Mouse (Mus musculus) neutrophil, adult 5-6 weeks (primary cell): Measurements from ENCODE around the gene Sox6. TPM values are rescaled to one million over a fixed set of nuclear protein-coding genes. Genes with fewer than 3 reads are reported as not detected.

Experiments
- ATAC-seq: fragments of 151-379, 151-347 bp; 2 replicates; pipeline ENCODE4 v1.8.0; 2017; ENCODE audit warnings: mild to moderate bottlenecking, moderate TSS enrichment; ENCODE audit not compliant: insufficient number of reproducible peaks, poor library complexity, low FRiP score, severe bottlenecking; ENCODE audit errors: extremely low read depth
- total RNA-seq: library from RNA; stranded (forward); fragments of 200-1000 nt; gene quantifications from 2 replicates; pipeline ENCODE4 v1.2.3, GENCODE M21; 2017

Gene Sox6
- total RNA-seq, 1 experiment from 2014 or later = 1.4 TPM

DNA sequence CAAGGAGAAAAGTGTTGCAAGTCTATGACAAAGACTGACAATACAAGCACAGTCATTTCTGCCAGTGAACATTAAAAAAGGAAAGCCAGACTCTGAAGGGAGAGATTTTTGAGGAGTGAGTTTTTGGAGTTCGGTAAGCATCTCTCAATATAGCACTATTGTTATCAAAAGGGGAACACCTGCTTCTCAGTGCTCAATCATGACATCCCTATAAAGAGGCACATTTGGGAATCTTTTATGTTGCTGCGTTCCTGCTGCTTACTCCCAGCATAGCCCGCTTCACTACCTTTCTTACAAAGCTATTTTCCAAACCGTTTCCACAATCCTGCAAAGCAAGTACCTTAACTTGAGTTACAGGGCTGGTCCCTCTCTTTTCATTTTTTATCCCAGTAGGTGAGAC lies 488.9 kb downstream of the Sox6 start:
- ATAC-seq = no peak

DNA sequence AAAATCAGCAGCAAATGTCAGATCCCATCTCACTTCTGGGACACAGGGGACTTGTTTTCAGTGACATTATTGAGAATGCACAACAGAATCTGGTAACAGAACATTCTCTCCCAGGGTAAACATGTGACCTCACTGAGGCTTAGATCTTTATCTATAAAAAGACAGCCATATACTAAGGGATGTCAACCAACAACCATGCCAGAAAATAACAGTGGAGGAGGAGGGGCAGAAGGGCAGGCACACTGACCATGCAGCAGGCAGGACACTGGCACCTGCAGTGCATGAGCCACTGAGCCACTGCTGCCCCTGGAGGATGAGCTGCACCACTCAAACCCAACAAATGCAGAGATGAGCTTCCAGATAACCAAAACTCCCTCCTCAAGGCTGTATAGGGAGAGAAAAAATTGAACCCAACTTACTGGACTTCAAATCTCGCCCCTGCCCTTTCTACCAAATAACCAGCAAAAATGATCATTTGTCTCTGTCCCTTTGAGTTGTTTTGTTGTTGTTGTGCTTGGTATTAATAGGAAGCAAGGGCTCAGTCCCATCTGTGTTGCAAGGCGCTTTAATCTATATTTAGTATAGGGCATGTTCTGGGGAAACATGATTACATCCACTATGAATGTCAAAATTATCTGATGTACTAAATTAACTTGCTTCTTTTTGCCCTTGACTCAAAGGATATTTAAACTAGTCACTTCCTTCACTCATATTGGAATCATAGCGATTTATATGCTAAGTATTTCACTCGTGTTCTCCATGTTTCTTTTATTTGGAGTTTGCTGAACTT lies 492.8 kb downstream of the Sox6 start:
- no peak for ATAC-seq

DNA sequence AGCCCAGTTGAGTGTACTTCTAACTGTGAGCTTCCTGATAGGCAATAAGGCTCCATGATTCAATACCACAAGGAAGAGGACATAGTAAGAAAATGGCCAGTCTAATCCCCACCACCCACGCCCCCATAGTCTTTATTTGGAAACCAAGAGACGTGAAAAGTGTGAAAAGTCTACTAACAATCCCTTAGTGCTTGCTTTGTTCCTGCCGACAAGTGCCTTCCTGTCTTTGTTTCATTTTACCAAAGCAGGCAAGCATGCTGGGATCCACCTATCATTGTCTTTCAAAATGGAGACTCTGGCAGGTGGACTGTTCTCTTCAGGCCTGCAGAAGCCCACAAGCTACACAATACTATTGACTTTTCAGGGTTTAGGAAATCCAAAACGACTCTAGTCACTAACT lies 495.0 kb downstream of the Sox6 start:
- ATAC-seq = no peak

DNA sequence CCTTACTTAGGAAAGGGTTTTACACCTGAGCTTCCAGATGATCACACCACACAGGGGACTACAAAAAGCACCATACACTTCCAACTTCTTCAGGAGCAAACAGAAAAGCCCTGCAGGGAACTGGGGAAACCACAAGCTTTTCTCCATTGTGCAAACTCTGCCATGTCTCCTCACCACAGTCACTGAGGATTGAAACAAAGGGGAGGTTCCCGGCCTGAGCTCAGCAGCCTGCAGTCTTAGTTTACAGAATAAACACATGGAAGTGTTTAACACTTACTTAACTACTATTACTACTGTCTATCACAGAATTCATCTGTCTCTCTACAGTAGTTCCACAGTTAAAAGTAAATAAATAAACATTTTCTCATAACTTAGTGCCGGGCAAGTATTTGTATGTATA lies 498.3 kb downstream of the Sox6 start:
- ATAC-seq = no peak

DNA sequence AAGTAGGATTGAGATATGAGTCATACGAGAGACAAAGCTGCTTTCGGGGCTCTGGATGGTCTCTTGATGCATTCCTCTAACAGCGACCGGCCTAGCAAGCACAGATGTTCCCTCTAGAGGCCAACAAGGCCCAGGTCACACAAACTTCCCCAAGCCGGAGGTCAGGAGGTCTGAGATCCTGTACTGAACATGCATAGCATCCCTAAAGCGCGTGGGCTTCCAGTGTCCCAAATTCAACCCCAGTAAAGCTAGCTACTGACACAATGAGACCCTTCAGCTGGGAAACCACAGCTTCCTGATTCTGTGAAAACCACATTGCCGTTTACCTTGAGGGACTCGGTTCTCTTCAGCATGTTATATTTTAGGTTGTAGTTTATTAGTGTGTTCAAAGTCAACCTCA lies 499.6 kb downstream of the Sox6 start:
- ATAC-seq = no peak

DNA sequence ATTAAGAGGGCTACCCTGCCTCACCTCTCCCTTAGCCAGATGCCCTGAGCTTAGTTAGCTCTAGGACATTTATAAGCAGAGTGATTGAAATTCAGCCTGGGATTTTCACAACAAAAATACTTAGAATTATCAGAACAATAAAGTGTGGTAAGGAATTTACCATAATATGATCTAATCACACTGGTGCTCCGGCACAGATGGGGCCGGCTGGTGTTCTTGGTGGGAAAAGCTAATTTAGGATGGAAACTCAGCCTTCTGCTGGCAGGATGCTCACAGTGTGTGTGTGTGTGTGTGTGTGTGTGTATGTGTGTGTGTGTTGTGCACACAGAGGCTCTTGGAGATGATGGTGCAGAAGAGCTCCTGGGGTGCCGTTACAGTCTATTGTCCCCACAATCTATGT lies 501.0 kb downstream of the Sox6 start:
- no peak for ATAC-seq

DNA sequence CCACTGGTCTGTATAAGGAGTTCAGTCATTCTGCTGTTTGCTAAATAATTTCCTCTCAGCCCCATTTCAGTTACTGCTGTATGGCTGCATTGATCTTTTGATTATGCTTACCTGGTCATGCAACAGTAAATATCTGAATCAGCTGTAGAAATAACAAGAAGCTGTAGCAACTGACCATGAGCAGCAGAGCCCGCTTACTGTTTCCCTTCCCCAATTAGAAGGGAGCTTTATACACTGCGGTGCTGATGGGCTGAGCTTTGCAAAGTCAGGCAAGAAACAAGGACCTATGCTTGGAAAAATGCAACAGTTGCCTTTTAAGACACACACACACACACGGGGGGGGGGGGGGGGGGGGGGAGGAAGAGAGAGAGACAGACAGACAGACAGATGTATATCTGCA lies 502.1 kb downstream of the Sox6 start:
- no peak for ATAC-seq

DNA sequence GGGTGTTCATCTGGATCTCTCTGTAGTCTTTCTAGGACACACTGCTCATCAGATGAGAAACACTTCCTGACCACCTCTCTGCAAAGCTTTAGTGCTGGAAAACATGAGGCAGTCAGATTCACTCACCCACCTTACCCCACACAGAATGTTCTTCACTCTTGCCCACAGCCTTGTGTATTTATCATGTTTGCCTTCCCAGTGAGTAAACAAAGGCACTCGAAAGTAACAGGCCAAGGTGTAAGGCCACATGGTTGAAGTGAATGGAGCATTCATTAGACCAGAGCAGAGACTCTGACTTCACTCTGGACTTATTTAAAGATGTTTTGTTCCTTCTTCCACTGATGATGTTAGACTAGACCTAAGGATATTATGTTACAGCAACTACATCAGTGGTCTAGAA lies 506.7 kb downstream of the Sox6 start:
- ATAC-seq = no peak

DNA sequence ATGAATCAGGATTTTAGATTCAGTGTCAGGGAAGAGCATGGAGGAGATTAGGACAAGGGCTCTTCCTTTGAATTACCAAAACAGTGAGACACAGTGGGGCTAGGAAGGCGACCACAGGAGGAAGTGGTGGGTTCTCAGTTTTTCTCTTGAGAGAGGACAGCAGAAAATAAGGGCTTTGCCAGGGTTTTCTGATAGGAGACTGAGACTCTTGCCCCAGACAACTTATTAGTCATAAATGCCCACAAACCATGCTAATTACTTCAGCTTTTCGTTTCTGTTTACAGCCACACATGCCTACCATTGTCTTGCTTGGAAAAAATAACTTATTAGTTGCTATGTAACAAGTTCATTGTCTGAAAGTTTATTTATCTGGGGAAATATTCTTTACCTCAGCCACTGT lies 507.4 kb downstream of the Sox6 start:
- ATAC-seq = no peak

DNA sequence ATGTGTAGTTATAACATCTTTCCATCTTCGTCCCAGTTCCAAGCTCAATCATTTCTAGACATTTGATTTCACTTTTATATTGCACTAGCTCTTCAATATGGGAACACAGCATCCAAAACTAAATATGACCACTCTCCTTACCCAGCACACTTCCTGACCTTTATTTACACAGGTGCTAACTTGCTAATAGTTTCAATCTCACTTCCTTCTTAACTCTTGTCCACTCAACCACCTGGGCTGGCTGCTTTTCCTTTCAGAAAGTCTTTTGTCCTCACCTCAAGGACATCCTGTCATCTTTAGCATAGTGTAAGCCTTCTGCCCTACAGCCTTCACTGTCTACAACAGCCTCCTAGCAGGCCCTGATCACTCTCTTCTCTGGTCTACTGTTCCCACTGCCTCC lies 520.9 kb downstream of the Sox6 start:
- ATAC-seq = no peak

DNA sequence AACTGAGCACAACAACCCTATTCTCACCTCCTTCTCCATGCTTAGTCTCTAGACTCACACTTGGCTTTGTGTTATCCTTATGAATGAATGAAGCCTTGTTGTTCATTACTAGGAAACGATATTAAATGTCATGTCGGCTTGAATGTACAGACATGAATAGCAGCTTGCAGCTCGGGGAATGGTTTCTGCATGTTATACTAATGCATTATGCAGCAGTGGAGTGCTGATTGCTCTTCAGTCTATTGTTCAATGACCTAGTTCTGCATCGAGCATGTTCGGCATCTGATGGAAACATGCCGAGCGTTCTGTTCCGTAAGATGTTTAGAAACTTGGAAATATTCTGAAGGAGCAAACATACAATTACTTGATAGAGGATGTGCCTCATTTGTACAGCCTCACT lies 524.9 kb downstream of the Sox6 start:
- no peak for ATAC-seq

DNA sequence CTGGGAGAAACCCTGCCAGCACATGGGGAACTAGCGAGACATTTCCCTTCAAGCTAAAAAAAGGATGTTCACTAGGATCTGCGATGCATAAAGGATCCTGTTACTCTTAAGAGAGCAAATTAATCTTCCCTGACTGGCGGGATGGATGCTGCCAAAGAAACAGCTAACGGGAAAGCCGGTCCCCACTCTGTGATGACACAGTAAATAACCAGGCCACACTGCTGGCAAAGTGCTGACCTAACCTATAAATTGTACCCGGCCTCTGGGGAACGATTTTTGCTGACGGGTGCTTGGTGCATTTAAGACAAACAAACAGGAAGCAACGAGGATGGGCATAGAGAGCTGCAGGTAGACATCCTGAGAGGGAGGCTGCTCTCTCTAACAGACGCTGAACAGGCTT lies 526.8 kb downstream of the Sox6 start:
- no peak for ATAC-seq

DNA sequence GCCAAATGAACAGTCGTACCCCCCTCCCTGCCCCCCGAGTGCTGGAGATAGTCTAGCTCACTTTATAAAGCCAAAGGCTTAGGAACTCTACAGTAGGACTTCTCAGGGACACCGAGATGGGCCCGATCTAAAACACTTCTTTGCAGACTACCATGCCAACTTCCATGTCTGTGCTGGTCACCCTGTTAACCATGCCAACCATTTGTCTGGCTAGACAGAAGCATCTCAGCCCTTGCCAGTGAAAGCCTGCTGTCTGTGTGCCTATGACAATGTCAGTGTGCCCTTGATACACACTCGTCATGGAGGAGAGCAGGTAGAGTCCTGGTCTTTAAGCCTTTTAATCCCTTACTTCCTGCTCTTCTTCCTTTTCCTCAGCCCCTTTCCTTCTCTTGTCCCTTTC lies 527.5 kb downstream of the Sox6 start:
- no peak for ATAC-seq

DNA sequence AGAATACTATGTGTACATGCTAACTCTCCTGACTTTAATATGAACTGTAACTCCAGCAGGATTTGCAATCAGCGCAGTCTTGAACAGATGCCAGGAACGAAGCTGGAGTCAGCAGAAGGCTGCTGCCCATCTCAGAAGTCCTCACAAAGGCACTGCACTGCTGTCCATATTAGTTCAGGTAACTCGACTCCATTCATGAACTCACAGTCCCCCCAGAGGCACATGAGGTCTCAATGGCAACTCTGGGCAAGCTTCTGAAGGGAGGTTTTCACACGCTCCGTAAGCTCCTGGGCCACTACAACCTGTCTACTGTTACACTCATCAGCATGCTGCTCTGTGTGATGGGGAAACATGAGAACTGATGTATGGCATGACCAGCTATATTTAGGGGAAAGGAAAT lies 528.6 kb downstream of the Sox6 start:
- ATAC-seq = no peak

DNA sequence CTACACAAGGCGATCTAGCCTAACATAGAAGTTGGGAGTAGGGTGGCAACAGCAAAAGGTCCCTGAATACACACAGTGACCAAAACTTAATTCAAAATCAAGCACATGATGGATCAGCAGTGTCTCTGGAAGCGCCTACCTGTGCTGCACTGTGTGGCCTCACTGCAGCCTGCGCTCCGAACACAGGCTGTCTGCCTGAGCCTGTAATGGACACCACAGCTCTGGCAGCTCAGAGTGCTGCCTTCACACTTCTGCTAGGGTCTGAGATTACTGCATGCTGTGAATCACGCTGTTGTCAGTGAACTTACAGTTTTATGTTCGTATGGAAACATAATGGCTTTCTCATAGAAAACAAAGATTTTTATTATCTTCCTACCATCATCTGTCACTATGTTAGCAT lies 532.2 kb downstream of the Sox6 start:
- ATAC-seq = no peak

DNA sequence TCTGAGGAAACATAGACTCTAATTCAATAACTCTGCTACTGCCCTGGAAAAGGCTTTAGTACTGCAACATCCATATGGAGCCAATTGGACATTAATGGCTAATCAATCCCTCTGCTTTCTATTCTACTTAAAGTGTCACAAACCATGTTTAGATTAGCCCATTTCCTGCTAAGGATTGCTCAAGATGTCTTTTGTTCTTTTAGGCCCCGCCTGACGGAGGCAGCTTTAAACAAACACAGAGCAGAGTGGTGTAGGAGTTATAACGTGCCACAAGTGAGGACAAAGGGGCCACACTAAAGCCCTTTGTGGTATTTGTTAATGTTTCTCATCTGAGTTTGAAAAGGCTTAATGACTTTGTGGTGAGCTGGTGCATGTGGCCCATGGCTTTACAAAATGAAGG lies 537.1 kb downstream of the Sox6 start:
- no peak for ATAC-seq

DNA sequence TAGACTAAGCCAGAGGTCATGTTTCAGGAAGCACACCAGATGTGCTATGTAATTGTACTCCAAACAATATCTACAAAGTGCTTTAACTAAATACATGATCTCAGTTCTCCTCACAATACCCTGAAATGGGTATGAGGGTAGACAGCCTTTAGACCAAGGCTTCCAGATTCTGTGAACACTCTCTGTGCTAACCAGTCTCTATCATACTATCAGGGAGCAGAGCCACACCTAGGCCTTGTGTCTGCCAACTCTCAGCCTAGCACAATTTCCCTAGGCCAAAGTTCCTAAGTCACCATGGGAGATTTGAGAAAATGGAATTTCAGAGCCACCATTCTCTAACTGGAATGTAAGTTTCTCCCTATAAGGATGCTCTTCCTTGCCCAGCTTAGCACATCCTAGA lies 537.8 kb downstream of the Sox6 start:
- no peak for ATAC-seq

DNA sequence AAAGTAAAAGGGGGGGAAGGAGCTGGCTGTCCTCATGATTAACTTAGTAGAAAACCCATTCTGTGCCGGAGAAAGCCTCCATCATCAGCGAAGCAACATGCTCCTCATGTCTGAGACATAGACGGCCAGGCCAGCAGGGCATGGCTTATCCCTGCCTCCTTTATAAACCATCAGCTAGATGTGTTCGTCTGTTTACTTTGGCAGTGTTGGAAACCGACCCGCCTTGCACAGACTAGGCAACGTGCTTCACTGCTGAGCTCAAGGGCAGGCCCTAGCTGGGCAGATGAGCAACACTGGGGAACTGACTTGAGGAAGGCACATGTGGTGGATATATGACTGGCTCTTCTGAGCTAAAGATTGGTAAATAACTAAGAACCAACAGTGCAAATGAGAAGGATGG lies 538.4 kb downstream of the Sox6 start:
- ATAC-seq = no peak

DNA sequence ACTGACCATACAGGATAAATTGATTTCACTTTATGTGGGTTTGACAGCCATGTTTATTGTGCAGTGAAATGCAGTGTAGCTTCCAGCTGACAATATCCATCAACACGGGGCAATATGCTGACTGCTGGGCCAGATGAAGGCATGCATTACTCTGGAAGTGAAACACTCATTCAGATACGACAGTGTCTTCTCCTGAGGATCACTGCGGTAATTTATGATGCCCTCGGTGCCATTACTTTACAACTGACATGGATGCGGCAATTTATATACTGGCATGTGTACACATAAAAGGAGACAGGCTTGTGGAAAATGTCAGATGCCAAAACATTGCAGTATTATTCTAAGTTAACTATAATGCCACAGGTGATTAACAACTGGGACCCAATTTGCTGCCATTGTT lies 546.9 kb downstream of the Sox6 start:
- no peak for ATAC-seq

DNA sequence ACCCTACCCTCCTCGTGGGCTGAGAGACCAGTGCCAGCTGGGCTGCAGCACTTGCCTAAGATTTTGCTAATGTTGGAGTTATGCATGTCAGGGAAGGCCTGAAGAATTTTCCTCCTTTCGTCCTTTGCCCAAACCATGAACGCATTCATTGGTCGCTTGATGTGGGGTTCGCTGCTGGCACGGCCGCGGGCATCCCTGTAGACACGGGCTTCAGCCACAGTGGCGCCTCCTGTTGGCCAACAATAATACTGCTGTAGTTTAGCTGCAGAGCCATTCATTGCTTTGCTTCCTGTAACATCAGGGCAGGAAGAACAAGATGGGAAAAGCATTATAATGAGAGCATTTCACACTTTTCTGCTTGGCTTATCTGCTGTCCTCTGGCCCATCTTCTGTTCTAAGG lies 549.0 kb downstream of the Sox6 start:
- no peak for ATAC-seq

DNA sequence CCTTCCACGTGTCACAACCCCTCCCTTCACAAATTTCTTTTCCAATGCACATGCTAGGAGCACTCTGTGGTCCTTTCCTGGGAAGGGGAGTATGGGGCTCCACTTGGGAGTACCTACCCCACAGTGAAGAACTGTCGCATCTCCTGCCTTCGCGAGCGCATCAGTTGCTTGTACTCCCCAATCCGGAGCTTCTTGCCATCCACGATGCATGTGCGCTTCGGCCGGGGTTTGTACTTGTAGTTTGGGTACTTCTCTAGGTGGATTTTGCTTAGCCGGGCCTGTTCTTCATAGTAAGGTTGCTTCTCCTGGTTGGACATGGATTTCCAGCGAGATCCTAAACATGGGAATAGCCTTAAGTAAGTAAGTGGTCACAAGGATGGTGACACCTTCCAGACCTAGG lies 552.2 kb downstream of the Sox6 start:
- no peak for ATAC-seq
